Mouse (Mus musculus): ENCODE measurements around the gene Zfp523.

GRCm38 (mm10) chr17:28231026-28231736, 54.3 kb downstream of the Zfp523 start:
- no peak for TF ChIP-seq POLR2A (IDR thresholded peaks at IDR 0.05; ENCODE audit: low read depth, low read length)
- no peak for TF ChIP-seq CTCF (IDR thresholded peaks at IDR 0.05; ENCODE audit: borderline replicate concordance, insufficient read depth, low read length)
